Mouse (Mus musculus) ovary, adult 2 months (tissue): ENCODE results near the gene Unc13b. TPM values are rescaled to one million over a fixed set of nuclear protein-coding genes. Genes with fewer than 3 reads are reported as not detected.

Source experiments
- polyA plus RNA-seq: library from polyadenylated mRNA; depleted of rRNA; stranded (reverse); fragments of >200 nt; gene quantifications from 2 replicates; pipeline ENCODE4 v1.2.3, GENCODE M21; 2012; rRNA removed

Unc13b gene
- polyA plus RNA-seq = 21.5 and 23.5 TPM in 2 replicates

GRCm38 (mm10) chr4:43058753-43059654, at the start of gene Unc13b:
Gene Unc13b, plus strand, starts transcription at chr4:43058953.

GRCm38 (mm10) chr4:43010161-43011038, 48.4 kb upstream of the Unc13b start, which contains the start of gene Fancg:
Gene Fancg, minus strand, starts transcription at chr4:43010506.

DNA sequence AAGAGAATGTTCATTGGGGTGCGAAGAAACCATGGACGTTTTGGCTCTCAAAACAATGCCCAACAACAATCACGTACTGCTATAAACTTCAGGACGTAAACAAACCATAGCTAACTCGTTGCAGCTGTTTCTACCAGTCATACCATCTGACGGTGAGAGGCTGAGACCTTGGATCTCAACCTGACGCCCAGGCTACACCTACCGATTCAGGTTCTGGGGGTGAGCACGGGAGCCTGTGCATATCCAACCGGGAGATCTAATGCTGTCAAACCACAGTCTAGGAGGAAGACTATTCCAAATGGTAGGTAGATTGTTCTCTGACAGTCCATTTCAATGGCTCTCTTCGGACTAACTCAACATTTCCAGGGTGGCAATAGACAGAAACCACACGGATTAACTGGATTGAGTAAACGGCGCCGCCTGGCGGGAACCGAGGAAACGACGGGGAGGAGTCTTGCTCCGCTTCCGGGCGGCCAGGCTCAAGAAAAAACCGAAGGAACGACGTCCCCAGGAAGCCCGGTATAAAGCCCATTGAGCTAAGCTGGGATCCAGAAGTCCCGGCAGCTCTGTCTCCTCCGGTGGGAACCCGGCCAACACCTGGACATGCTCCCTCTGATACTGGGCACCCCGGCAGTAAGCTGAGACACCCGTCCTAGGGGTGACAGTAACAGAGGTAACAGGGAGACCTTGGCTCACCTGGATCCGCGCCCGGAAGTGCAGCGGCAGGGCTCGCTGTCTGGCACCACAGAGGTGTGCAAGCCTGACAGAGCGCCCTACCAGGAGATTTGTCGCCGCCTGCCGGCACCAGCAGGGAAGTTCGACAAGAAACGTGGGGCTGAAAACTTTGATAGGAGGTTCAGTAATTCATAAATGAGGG, 33.4 kb upstream of the Unc13b start, which contains the start of gene Pigo:
Gene Pigo, minus strand, starts transcription at position 736 of the 877 bp plus-strand sequence.

DNA sequence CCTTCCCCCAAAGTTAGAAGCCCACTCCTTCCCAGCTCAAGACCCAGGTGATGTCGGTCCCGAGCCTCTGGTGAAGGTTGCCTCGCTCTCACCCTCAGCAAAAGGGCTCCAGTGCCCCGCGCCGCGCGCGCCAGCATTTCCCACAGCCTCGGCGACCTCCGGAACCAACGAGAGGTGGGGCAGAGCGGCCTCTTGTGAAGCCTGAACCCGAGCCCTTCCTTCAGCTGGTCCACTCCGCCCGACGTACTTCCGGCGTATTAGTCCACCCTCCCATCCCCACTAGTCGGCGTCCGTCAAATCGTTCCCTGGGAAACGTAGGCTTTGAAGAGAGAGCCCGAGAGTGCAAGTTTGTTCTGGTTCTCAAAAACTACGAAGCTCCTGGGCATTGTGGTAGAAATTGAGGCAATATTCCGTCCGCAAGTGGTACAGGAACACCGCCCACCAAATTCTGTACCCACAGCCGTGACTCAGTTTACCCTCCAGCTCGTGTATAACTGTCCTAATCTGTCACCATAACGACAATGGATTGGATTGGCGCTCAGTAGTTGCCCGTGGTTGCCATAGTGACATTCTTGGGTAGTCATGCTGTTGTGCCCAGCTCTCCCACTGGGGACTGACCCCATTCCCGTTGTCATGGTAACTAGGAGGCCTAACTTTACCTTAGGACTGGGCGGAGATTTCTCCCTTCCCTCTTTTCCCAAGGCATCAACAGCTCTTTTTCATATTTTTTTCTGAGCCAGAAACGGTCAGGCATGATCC, 27.3 kb upstream of the Unc13b start, which contains the start of gene Stoml2:
Gene Stoml2, minus strand, starts transcription at position 474 of the 759 bp plus-strand sequence.

GRCm38 (mm10) chr4:43045659-43046302, 13.0 kb upstream of the Unc13b start, which contains the start of gene Fam214b:
Gene Fam214b, minus strand, starts transcription at chr4:43046220.

GRCm38 (mm10) chr4:43266623-43267322, 208.0 kb downstream of the Unc13b start, which contains the start of gene Atp8b5:
Gene Atp8b5, plus strand, starts transcription at chr4:43267159.

Other genes with a start within 250 kb of the Unc13b start
- gene Fam205a1, start 205.1 kb upstream of the Unc13b start, polyA plus RNA-seq = not detected in 2 replicates
- not detected in 2 replicates for gene Gm12394, start 202.2 kb upstream of the Unc13b start, polyA plus RNA-seq
- gene Fam205c, start 184.7 kb upstream of the Unc13b start, polyA plus RNA-seq = not detected in 2 replicates
- 3.9 and 6.2 TPM in 2 replicates for gene Phf24, start 142.3 kb upstream of the Unc13b start, polyA plus RNA-seq
- gene Dnajb5, start 109.1 kb upstream of the Unc13b start, polyA plus RNA-seq = 8.6 and 8.7 TPM in 2 replicates
- gene 1700022I11Rik, start 89.3 kb upstream of the Unc13b start, polyA plus RNA-seq = not detected in 2 replicates
- gene Vcp, start 58.4 kb upstream of the Unc13b start, polyA plus RNA-seq = 187 and 349 TPM in 2 replicates
- 12.6 and 15.2 TPM in 2 replicates for gene Fancg, start 48.4 kb upstream of the Unc13b start, polyA plus RNA-seq
- 20.6 and 22.7 TPM in 2 replicates for gene Pigo, start 33.1 kb upstream of the Unc13b start, polyA plus RNA-seq
- 105 and 125 TPM in 2 replicates for gene Stoml2, start 27.2 kb upstream of the Unc13b start, polyA plus RNA-seq
- 17.5 and 17.7 TPM in 2 replicates for gene Fam214b, start 12.7 kb upstream of the Unc13b start, polyA plus RNA-seq
- 0.34 and 0.39 TPM in 2 replicates for gene Atp8b5, start 208.2 kb downstream of the Unc13b start, polyA plus RNA-seq